In genomic region chr2:134785970-134786855, GRCm38 (mm10) we compare ENCODE assay signal across 7 mouse cellular contexts. TPM values are rescaled to one million over a fixed set of nuclear protein-coding genes. Genes with fewer than 3 reads are reported as not detected.
DNase-seq lines count a peak whose midpoint lies in the region; ATAC-seq and TF ChIP-seq lines count a peak whose summit lies in the region.

TSS of gene Plcb1 (plus strand) at chr2:134786067.

- H3K36me3 ChIP-seq in heart, embryonic 11.5 days (ENCODE audit: control insufficient read depth, insufficient read depth, low read length): no peaks in the 10 kb centered on the region
- H3K36me3 ChIP-seq in kidney, embryonic 16.5 days (ENCODE audit: insufficient read depth, low read length): no peaks in the 10 kb centered on the region
- no peaks in the 10 kb centered on the region for H3K36me3 ChIP-seq in limb, embryonic 14.5 days (ENCODE audit: control insufficient read depth, insufficient read depth, low read length)
- no peaks in the 10 kb centered on the region for H3K36me3 ChIP-seq in midbrain, embryonic 15.5 days (replicated peaks)

- H3K4me1 ChIP-seq in brown adipose tissue, adult 24 weeks (ENCODE audit: control insufficient read depth, insufficient read depth, insufficient read length, low read length): no peaks in the 10 kb centered on the region
- no peaks in the 10 kb centered on the region for H3K4me1 ChIP-seq in heart, embryonic 11.5 days (ENCODE audit: control insufficient read depth, insufficient read depth, low read length)
- peaks cover 8% of the 10 kb centered on the region; the same call in 1 of the 2 replicates for H3K4me1 ChIP-seq in kidney, embryonic 16.5 days (ENCODE audit: insufficient read depth, low read length)
- peaks cover 11% of the 10 kb centered on the region; the same call in 1 of the 2 replicates for H3K4me1 ChIP-seq in limb, embryonic 14.5 days (ENCODE audit: control insufficient read depth, insufficient read depth, low read length)
- H3K4me1 ChIP-seq in midbrain, embryonic 15.5 days: peaks cover 10% of the 10 kb centered on the region

- peak within 1 kb of the TSS; percentile 78 for H3K4me3 ChIP-seq in brown adipose tissue, adult 24 weeks (ENCODE audit: insufficient read depth, low read depth, low read length)
- peak within 1 kb of the TSS; percentile 61 for H3K4me3 ChIP-seq in heart, embryonic 11.5 days (ENCODE audit: low read depth, low read length)
- peak within 1 kb of the TSS; percentile 60 for H3K4me3 ChIP-seq in kidney, embryonic 16.5 days (ENCODE audit: low read length)
- peak within 1 kb of the TSS; percentile 75 for H3K4me3 ChIP-seq in limb, embryonic 14.5 days (replicated peaks; ENCODE audit: low read length)
- peak within 1 kb of the TSS; percentile 94 for H3K4me3 ChIP-seq in midbrain, embryonic 15.5 days

- H3K4me2 ChIP-seq in heart, embryonic 11.5 days: peak within 1 kb of the TSS; percentile 94
- peak within 1 kb of the TSS; percentile 69 for H3K4me2 ChIP-seq in kidney, embryonic 16.5 days (replicated peaks; ENCODE audit: low read depth, low read length)
- H3K4me2 ChIP-seq in limb, embryonic 14.5 days (replicated peaks; ENCODE audit: low read depth, low read length, severe bottlenecking): peak within 1 kb of the TSS; percentile 96
- H3K4me2 ChIP-seq in midbrain, embryonic 15.5 days: peak within 1 kb of the TSS; percentile 93

- no peaks in the 10 kb centered on the region for H3K9me3 ChIP-seq in heart, embryonic 11.5 days (replicated peaks; ENCODE audit: control insufficient read depth, low read length)
- H3K9me3 ChIP-seq in kidney, embryonic 16.5 days (ENCODE audit: low read length): no peaks in the 10 kb centered on the region
- no peaks in the 10 kb centered on the region for H3K9me3 ChIP-seq in limb, embryonic 14.5 days (ENCODE audit: control insufficient read depth, low read length)
- H3K9me3 ChIP-seq in midbrain, embryonic 15.5 days: no peaks in the 10 kb centered on the region

- peak within 1 kb of the TSS; percentile 75 for H3K9ac ChIP-seq in heart, embryonic 11.5 days (ENCODE audit: low read depth, low read length)
- H3K9ac ChIP-seq in kidney, embryonic 16.5 days (replicated peaks; ENCODE audit: low read length): peak within 1 kb of the TSS; percentile 80
- H3K9ac ChIP-seq in limb, embryonic 14.5 days (ENCODE audit: low read depth, low read length, severe bottlenecking): peak within 1 kb of the TSS; percentile 82
- peak within 1 kb of the TSS; percentile 83 for H3K9ac ChIP-seq in midbrain, embryonic 15.5 days

- H3K27ac ChIP-seq in brown adipose tissue, adult 24 weeks (replicated peaks; ENCODE audit: low read depth, low read length): peak within 1 kb of the TSS; percentile 18
- peak within 1 kb of the TSS; percentile 22; the same call in 1 of the 2 replicates for H3K27ac ChIP-seq in heart, embryonic 11.5 days (ENCODE audit: low read depth, low read length)
- H3K27ac ChIP-seq in kidney, embryonic 16.5 days (ENCODE audit: low read length): peak within 1 kb of the TSS; percentile 68
- peak within 1 kb of the TSS; percentile 61; the same call in 1 of the 2 replicates for H3K27ac ChIP-seq in limb, embryonic 14.5 days (replicated peaks; ENCODE audit: low read depth, low read length)
- peak within 1 kb of the TSS; percentile 76 for H3K27ac ChIP-seq in midbrain, embryonic 15.5 days

- no peaks in the 10 kb centered on the region for H3K27me3 ChIP-seq in heart, embryonic 11.5 days (ENCODE audit: control insufficient read depth, insufficient read depth, low read length)
- 0 out of 2 replicates have a peak, but pooled peaks cover 8% of the 10 kb centered on the region for H3K27me3 ChIP-seq in kidney, embryonic 16.5 days (ENCODE audit: insufficient read depth, low read length)
- no peaks in the 10 kb centered on the region for H3K27me3 ChIP-seq in limb, embryonic 14.5 days (ENCODE audit: control insufficient read depth, insufficient read depth, low read length)
- H3K27me3 ChIP-seq in midbrain, embryonic 15.5 days (replicated peaks): no peaks in the 10 kb centered on the region

- no peak for TF ChIP-seq POLR2A in limb, embryonic 14.5 days (IDR thresholded peaks at IDR 0.05; ENCODE audit: borderline replicate concordance, extremely low read depth, insufficient read depth, insufficient read length)

- peak; percentile 83 for DNase-seq in limb, embryonic 14.5 days (ENCODE audit: low spot score)
- DNase-seq in spleen, adult 12 weeks (ENCODE audit: low spot score): peak; percentile 0

- under 1% methylated on average over 77 of the region's 88 CpGs for WGBS in heart, embryonic 11.5 days (ENCODE audit: insufficient replicate concordance)
- under 1% methylated on average over 86 of the region's 88 CpGs for WGBS in kidney, embryonic 16.5 days
- 1% methylated on average over 51 of the region's 88 CpGs for WGBS in limb, embryonic 14.5 days
- WGBS in midbrain, embryonic 15.5 days: under 1% methylated on average over 87 of the region's 88 CpGs

- ATAC-seq in erythroid progenitor cell, adult 5-6 weeks (replicated peaks; ENCODE audit: low FRiP score, poor library complexity, severe bottlenecking): 0 out of 2 replicates have a peak, but pooled peaks have one; percentile 22
- peak; percentile 88 for ATAC-seq in heart, embryonic 11.5 days (replicated peaks; ENCODE audit: insufficient number of reproducible peaks, low FRiP score, low TSS enrichment)
- ATAC-seq in kidney, embryonic 16.5 days (ENCODE audit: low FRiP score, low TSS enrichment): peak; percentile 99
- ATAC-seq in limb, embryonic 14.5 days (ENCODE audit: low FRiP score, low read depth): peak; percentile 95
- peak; percentile 98 for ATAC-seq in midbrain, embryonic 15.5 days (replicated peaks)

RNA-seq across cellular contexts. Expression of gene Plcb1, which starts in this region (rescaled TPM):
- 5.7 and 8.9 TPM in 2 replicates for polyA plus RNA-seq in brown adipose tissue, adult 24 weeks (2012; ENCODE audit: insufficient read depth, insufficient read length, missing spikeins)
- 0.72 and 2.1 TPM in 2 replicates for total RNA-seq in erythroid progenitor cell, adult 5-6 weeks (2015; ENCODE audit: low replicate concordance)
- total RNA-seq in erythroid progenitor cell, adult 5-6 weeks (2017; ENCODE audit: low replicate concordance): 1.0 TPM in 1 of 2 replicates, not detected in the other
- 7.2 and 9.6 TPM in 2 replicates for polyA plus RNA-seq in heart, embryonic 11.5 days (2014; fragmentation: Nextera tagmentation; extraction: Ambion mirVana)
- 20.3 and 25.1 TPM in 2 replicates for polyA plus RNA-seq in kidney, embryonic 16.5 days (2015; fragmentation: Nextera tagmentation; extraction: Ambion mirVana)
- 2.9 TPM in 2 replicates for polyA plus RNA-seq in limb, embryonic 14.5 days (2012; rRNA removed)
- 12.8 and 13.9 TPM in 2 replicates for polyA plus RNA-seq in limb, embryonic 14.5 days (2014; fragmentation: Nextera tagmentation; extraction: Ambion mirVana)
- 36.6 and 38.0 TPM in 2 replicates for polyA plus RNA-seq in midbrain, embryonic 15.5 days (2015; fragmentation: Nextera tagmentation; extraction: Ambion mirVana)

Comparison
In these comparisons a context has a peak if more than half of its experiments do, and no peak if none do; other contexts are left out.
1. Peak in every context shown above with its lines: DNase-seq, ATAC-seq, H3K4me3 ChIP-seq and H3K27ac ChIP-seq.
2. H3K27ac ChIP-seq: peak in every context shown above with its lines; median percentile 76 in midbrain, embryonic 15.5 days; 68 in kidney, embryonic 16.5 days; 61 in limb, embryonic 14.5 days; 22 in heart, embryonic 11.5 days; 18 in brown adipose tissue, adult 24 weeks.
3. ATAC-seq: peak in every context shown above with its lines; median percentile 99 in kidney, embryonic 16.5 days; 98 in midbrain, embryonic 15.5 days; 95 in limb, embryonic 14.5 days; 88 in heart, embryonic 11.5 days; 22 in erythroid progenitor cell, adult 5-6 weeks.